Mouse (Mus musculus) monocyte, adult 5-6 weeks (primary cell): ENCODE measurements at regions not wholly inside any gene's neighbourhood (a gene's known extent, or its start where the extent isn't known, plus 50 kb on each side); places are given as distances from the start of the nearest gene placed in this dataset.
"Not testable (repeated sequence)": the region's sequence is repeated elsewhere in the genome, so short reads cannot be mapped to it uniquely, and the experiment has no call there.

Experiments used
- ATAC-seq: fragments of 153-309, 156-312 bp; replicated peaks from 2 replicates; pipeline ENCODE4 v1.8.0; 2017; ENCODE audit warnings: mild to moderate bottlenecking; ENCODE audit not compliant: low TSS enrichment, insufficient number of reproducible peaks, severe bottlenecking, poor library complexity, low FRiP score

GRCm38 (mm10) chr14:109035171-109035570, 121.2 kb upstream of the Slitrk1 start:
- peak; percentile 22; the same call in 1 of the 2 replicates for ATAC-seq

- ATAC-seq: not testable (repeated sequence)
Observed at GRCm38 (mm10) chr14:108994919-108995318, 81.0 kb upstream of the Slitrk1 start.

- ATAC-seq: no peak
Observed at GRCm38 (mm10) chr14:108976873-108977272, 62.9 kb upstream of the Slitrk1 start.

GRCm38 (mm10) chr14:108974036-108974435, 60.1 kb upstream of the Slitrk1 start:
- ATAC-seq: no peak
